Mouse (Mus musculus) spleen, adult 10 weeks (tissue): ENCODE results near the gene 1810009A15Rik. TPM values are rescaled to one million over a fixed set of nuclear protein-coding genes. Genes with fewer than 3 reads are reported as not detected.

Experiments
- polyA plus RNA-seq: library from polyadenylated mRNA; stranded (reverse); fragments of 350-450 nt; fragmentation: Illumina TruSeq; extraction: RNeasy Lipid Tissue Mini Kit (QIAGEN cat#74804); gene quantifications from one replicate; pipeline ENCODE4 v1.2.3, GENCODE M21; 2015; ENCODE audit warnings: low replicate concordance; ENCODE audit not compliant: insufficient read depth

The 1810009A15Rik gene
- polyA plus RNA-seq = 31.6 TPM

DNA sequence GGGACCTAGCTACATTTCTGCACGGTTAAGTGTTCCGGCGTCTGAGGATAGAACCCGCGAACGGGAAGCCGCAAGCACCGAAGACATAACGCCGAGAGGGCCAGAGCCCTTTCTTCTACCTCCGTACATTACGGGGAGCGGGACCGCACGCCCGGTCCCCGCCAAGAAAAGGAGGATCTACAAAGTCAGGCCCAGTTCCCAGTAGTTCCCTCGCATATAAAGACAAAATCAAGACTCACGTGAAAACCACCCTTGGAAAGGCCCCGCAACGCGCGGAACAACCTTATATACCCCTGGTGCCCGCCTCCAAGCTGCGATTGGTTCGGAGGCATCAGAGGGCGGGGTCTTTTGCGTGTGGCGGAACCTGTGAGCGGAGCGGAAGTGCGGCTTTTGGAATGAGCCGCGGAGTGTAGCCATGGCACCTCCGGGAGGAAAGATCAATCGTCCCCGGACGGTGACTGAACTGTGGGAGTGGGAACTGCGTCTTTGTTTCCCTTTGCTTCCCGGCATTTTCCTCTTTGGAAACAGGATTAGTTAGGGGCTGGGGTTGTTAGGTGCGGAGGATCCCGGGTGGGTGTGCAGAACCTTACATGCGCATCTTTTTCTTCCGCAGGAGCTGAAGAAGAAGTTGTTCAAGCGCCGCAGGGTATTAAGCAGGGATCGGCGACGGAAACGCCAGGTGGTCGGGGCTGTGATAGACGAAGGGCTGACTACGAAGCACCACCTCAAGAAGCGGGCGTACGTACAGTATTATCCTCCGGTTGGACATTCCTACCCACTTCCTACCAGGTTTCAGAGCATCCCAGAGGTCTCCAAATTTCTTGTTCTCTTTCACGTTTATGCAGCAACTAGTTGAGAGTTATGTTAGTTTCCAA is at the start of gene 1810009A15Rik, which contains the start of gene Gm49416:
TSS of gene 1810009A15Rik (plus strand) at position 343 of the 875 bp plus-strand sequence.
TSS of gene Gm49416 (plus strand) at position 416 of the 875 bp plus-strand sequence.

DNA sequence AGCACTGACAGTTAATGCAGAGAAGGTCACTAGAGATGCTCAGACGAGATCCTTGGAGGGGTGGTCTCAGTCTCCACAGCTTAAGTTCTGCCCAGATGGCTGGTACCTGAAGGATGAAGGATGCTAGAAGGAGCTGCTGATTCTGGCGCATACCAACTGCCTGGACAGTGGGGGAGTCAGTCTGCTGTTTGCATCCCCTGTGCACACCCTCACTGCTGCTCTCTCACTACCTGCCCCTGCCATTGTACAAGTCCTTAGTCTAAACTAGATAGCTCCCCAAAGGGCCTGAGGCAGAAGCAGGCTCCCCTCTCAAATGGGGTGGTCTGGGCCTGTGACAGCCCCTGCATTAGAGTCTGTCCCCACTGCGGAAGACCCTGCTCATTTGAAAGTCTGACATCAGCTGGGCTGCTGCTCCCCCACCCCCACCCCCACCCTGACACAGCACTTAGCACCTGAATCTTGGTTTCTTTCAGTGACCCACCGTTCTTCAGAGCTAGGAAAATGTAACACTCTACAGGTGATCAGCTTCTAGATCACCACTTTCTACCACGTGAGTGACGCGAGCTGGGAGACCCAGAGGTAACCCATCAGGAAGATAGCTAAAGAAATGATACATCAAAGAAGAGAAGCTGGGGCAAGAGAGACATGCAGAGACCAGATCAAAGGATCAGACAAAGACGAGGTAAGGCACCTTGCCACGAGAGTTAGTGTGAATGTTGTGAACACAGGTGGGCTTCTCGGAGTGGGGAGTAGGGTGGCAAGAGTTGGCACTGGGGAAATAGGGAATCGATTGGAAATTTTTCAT is 49.3 kb upstream of the 1810009A15Rik start, which contains the start of gene Gng3:
TSS of gene Gng3 (minus strand) at position 92 of the 805 bp plus-strand sequence.

DNA sequence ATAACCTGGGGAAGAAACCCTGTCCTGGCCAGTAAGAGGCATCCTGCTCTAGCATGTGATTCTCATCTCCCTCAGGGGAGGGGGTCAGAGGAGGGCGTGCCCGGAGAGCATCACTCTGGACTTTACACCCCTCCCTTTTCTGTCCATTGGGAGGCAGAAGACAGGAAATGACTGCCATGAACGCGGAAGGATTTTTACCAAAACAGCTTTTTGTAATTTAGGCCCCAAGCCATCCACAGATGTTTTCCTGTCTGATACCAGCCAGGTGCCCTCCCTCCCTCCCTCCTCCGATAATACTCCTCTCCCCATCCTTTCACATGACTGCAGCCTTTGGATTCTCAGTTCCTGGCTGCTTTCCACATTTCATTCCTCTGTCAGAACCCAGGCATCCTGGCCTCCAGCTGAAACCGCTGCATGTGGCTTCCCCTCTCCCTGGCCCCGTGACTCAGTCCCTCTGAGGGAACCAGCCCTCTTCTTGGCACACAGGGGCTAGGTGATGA is 38.2 kb upstream of the 1810009A15Rik start, which contains the start of gene Lrrn4cl:
TSS of gene Lrrn4cl (plus strand) at position 367 of the 500 bp plus-strand sequence.

DNA sequence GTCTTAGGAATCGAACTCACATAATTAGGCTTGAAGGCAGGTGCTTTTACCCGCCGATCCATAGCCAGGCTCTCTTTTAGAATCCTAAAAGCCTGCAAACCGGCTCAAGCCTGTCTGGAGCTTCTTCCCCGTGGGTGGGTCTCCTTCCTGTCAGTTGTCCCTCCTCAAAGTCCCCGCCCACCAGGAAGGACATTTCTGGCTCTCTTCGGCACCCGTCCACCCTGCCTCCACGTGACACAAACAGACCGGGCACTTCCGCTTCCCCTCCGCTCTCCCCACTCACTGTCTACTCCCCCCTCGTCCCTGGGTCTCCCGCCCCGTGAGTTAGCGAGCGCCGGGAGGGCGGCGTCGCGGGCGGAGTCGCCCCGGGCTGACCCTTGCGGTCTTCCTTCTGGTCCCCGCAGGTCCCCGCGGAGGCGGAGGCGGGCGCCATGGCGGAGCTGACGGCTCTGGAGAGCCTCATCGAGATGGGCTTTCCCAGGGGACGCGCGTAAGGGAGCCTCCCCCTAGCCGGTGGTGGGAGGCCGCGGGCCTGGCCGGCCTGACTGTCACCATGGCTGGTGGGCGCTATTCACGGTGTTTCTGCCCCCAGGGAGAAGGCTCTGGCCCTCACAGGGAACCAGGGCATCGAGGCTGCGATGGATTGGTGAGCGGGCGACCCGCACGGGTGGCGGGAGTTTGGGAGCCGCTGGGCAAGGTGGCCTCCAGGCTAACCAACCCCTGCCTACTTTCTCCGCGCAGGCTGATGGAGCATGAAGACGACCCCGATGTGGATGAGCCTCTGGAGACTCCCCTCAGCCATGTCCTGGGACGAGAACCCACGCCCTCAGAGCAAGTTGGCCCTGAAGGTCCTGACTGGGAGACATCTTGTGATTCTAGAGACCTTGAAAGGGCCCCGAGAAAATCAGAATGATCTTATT is 17.1 kb upstream of the 1810009A15Rik start, which contains the start of gene Ubxn1:
TSS of gene Ubxn1 (plus strand) at position 230 of the 920 bp plus-strand sequence.

DNA sequence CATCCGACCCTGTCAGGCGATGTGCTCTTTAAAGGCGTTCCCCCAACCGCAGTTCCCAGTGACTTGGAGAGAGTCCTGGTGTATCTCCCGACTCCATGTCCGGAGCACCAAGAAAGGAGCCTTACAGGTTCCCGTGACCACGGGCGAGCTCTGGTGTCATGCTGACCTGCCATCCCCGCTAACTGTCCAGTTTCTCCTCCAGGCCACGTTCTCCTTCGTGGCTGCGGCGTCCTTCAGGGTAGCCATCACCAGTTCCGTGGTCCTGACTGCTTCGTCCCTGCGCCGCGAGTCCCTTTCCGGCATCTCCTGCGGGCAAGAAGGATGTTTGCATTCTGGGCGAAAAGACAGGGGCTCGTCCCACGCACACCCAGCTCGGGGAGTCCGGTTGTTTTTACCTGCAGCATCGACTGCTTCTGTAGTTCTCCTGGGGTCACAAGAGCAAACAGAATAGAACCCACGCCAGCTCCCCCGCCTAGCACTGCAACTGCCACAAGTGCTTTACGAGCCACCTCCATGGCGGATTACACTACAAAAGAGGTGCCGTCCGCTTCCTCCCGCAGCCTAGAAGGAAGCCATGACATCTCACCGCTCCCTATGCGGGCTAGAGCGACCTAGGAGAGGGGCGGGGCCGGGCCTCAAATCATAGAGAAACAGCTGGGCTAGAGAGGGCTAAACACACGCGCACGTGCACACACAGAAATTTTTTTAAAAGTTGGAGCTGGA is 8.2 kb upstream of the 1810009A15Rik start, which contains the start of gene Uqcc3:
TSS of gene Uqcc3 (minus strand) at position 613 of the 723 bp plus-strand sequence.

DNA sequence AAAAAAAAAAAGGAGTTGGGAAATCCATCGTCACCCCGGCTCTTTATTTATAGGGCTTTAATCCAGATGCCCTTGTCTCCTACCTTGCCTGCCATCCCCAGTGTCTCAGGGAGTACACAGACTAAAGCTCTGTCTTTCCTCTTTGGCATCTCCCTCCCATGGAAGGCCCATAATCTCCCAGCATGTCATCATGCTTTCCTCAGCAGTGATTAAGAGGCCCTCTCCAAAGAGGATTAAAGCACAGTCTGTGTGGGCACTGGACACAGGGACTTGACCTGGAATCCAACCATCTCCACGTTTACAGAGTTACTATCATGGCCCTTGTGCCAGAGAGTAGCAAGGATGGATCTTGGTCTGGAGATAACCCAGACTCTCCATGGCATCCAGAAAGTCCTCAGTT is 5.0 kb upstream of the 1810009A15Rik start, which contains the start of the genes Lbhd1 and Gm49403:
TSS of gene Lbhd1 (plus strand) at position 117 of the 400 bp plus-strand sequence.
TSS of gene Gm49403 (plus strand) at position 315 of the 400 bp plus-strand sequence.

DNA sequence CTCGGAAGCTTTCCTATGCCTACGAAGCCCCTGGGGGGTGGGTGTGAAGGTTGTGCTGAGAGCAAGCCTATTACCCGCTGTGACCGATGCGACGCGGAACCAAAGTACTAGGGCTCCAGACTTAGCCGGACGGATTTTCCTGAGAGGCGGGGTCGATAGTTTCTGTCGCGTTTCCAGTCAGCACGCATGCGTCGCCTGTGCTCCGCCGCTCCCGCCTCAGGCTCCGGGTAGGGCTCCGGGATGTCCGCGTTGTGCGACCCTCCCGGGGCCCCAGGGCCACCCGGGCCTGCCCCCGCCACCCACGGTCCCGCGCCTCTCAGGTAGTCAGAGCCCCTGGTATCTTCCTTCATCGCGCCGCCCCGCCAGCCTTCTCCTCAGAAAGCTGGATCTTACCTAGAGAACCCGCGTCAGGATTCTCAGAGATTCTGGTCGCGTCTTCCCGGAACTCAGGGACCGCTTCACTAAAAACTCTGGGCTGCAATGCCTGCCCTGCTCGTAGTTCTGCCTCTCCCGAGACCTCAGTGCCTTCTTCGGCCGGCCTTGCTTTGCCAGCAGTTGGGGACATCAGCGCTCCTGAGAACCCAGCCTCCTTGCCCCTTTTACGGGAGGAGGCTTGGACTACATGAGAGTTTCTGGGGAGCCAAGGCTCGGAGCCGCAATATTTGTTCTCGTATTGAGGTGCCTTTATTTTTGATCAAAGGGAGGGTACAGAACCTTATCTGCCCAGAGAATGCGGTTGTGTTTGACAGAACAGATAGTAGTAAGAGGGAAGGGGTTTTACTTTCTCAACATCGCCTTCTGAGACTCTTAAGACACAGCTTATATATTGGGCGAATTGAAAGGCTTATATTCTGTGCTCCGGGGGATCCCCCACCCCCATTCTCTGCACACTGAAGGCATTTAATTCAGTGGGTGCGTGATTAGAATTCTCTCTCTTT is 4.4 kb downstream of the 1810009A15Rik start, which contains the start of gene Ints5:
TSS of gene Ints5 (plus strand) at position 177 of the 938 bp plus-strand sequence.

DNA sequence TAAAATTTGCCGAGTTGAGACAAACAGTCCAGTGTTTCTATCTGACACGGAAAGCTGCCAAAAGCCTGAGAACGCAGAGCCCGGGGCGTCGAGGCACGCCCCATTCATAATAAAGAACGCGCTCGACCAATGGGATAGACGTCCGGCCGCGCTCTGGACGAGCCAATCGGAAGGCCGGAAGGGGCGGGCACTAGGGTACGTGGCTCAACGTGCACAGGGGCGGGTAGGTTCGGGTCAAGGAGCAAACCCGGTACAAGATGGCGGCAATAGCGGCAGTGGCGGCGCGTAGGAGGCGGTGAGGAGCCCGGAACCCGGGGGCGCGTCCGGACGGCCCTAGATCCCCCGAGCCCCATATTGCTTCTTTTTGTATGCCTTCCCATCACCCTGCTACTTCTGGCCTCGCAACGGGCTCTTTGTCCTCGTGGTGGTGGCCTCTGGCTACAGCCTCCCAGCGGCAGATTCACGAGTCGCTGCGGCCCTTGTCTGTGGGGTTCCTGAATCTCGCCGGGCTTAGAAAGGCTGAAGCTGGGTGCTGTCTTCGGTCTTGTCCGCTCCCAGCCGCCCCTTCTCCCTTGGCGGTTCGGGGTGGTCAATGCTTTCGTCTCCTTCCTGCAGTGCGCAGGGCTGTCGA is 9.3 kb downstream of the 1810009A15Rik start, which contains the start of gene Ganab:
TSS of gene Ganab (plus strand) at position 207 of the 631 bp plus-strand sequence.

DNA sequence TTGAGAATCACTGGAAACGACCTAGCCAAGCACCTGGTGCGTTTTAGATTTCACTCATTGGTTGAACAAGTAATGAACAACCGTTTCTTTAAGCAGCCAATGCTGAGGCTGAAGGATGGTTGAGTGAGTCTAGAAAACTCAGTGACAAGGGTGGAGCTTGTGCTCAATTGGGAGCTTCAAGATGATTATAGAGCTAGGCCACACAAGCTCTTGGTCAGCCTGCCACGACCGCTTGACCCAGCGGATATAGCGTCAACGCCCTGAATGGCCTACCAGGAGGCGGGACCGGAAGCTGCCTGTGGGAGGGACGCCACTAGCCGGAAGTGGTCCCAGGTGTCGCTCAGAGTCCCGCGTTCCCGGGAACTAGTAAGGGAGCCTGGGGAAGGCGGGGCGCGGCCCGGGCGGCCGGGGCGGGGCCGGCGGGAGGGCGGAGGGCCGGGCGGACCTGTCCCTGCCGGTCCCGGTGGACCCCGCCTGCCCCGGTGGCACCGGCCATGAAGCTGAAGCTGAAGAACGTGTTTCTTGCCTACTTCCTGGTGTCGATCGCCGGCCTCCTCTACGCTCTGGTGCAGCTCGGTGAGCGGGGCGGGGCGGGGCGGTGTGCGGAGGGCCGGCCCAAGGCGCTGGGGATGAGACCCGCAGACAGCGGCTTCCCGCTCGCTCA is 31.6 kb downstream of the 1810009A15Rik start, which contains the start of gene B3gat3:
TSS of gene B3gat3 (plus strand) at position 302 of the 664 bp plus-strand sequence.

DNA sequence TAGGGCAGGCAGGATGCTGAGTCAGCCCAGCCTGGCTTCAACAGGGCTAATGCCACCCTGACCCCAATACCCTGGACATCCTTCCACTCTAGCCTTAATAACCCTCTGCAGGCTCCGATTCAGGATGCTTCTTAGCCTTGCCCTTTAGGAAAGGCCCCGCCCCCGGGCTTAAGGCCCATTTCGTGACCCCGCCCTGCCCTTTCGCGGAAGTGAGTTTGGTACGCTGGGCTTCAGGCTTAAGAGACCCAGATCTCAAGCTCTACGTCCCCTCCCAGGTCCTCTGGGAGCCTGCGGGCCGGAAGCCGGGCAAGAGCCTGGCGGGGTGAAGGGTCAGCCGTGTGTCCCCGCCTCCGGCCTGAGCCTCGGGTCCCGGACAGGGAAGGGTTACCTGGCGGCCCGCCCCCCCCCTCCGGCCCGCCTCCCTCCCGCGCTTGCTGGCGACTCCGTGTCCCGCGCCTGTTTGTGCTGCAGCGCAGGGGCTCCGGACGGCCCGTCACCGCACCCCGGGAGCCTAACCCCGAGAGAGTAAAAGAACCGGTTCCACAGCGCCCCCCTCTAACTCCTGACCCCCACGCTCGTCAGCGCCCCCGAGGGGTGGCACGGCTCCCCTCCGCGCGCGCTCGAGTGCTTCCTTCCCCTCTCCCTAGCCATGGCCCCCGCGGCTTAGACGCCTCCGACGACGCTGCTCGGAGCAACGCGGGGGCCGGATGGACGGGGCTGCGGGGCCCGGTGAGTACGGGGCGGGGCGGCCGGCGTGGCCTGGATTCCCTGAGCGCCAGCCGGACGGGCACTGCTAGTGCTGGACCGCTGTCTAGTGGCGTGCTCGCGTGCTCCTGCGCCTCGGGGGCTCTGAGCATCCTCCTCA is 40.8 kb downstream of the 1810009A15Rik start, which contains the start of the genes Rom1 and Eml3:
TSS of gene Rom1 (minus strand) at position 133 of the 865 bp plus-strand sequence.
TSS of gene Eml3 (plus strand) at position 329 of the 865 bp plus-strand sequence.

Other genes with a start within 250 kb of the 1810009A15Rik start
- gene Chrm1, start 225.1 kb upstream of the 1810009A15Rik start, polyA plus RNA-seq = not detected
- 149 TPM for gene Slc3a2, start 165.5 kb upstream of the 1810009A15Rik start, polyA plus RNA-seq
- gene Wdr74, start 153.0 kb upstream of the 1810009A15Rik start, polyA plus RNA-seq = 70.3 TPM
- gene 1700092M07Rik, start 148.1 kb upstream of the 1810009A15Rik start, polyA plus RNA-seq = not detected
- 145 TPM for gene Stx5a, start 147.4 kb upstream of the 1810009A15Rik start, polyA plus RNA-seq
- gene Nxf1, start 131.8 kb upstream of the 1810009A15Rik start, polyA plus RNA-seq = 395 TPM
- gene Tmem223, start 117.9 kb upstream of the 1810009A15Rik start, polyA plus RNA-seq = 36.9 TPM
- gene Tmem179b, start 114.4 kb upstream of the 1810009A15Rik start, polyA plus RNA-seq = 89.0 TPM
- gene Taf6l, start 102.4 kb upstream of the 1810009A15Rik start, polyA plus RNA-seq = 4.8 TPM
- gene Polr2g, start 90.3 kb upstream of the 1810009A15Rik start, polyA plus RNA-seq = 131 TPM
- 3.1 TPM for gene Zbtb3, start 86.3 kb upstream of the 1810009A15Rik start, polyA plus RNA-seq
- 67.2 TPM for gene Ttc9c, start 69.5 kb upstream of the 1810009A15Rik start, polyA plus RNA-seq
- gene Hnrnpul2, start 68.8 kb upstream of the 1810009A15Rik start, polyA plus RNA-seq = 172 TPM
- gene AC129217.1, start 59.1 kb upstream of the 1810009A15Rik start, polyA plus RNA-seq = not detected
- 33.6 TPM for gene Bscl2, start 51.4 kb upstream of the 1810009A15Rik start, polyA plus RNA-seq
- gene Gng3, start 49.7 kb upstream of the 1810009A15Rik start, polyA plus RNA-seq = 0.14 TPM
- gene Lrrn4cl, start 38.1 kb upstream of the 1810009A15Rik start, polyA plus RNA-seq = 0.33 TPM
- 103 TPM for gene Ubxn1, start 17.4 kb upstream of the 1810009A15Rik start, polyA plus RNA-seq
- gene Uqcc3, start 7.9 kb upstream of the 1810009A15Rik start, polyA plus RNA-seq = 14.9 TPM
- gene Lbhd1, start 5.1 kb upstream of the 1810009A15Rik start, polyA plus RNA-seq = 85.8 TPM
- gene Gm49403, start 4.9 kb upstream of the 1810009A15Rik start, polyA plus RNA-seq = not detected
- gene Gm49416, start 73 bp downstream of the 1810009A15Rik start, polyA plus RNA-seq = not detected
- 8.5 TPM for gene Ints5, start 4.2 kb downstream of the 1810009A15Rik start, polyA plus RNA-seq
- gene Ganab, start 9.2 kb downstream of the 1810009A15Rik start, polyA plus RNA-seq = 156 TPM
- 44.8 TPM for gene B3gat3, start 31.5 kb downstream of the 1810009A15Rik start, polyA plus RNA-seq
- 3.7 TPM for gene Rom1, start 40.5 kb downstream of the 1810009A15Rik start, polyA plus RNA-seq
- gene Eml3, start 40.7 kb downstream of the 1810009A15Rik start, polyA plus RNA-seq = 68.8 TPM
- gene Mta2, start 53.0 kb downstream of the 1810009A15Rik start, polyA plus RNA-seq = 192 TPM
- gene Tut1, start 65.0 kb downstream of the 1810009A15Rik start, polyA plus RNA-seq = 24.7 TPM
- gene Eef1g, start 78.2 kb downstream of the 1810009A15Rik start, polyA plus RNA-seq = 623 TPM
- gene Ahnak, start 100.4 kb downstream of the 1810009A15Rik start, polyA plus RNA-seq = 88.3 TPM
- gene Scgb1a1, start 199.1 kb downstream of the 1810009A15Rik start, polyA plus RNA-seq = not detected
- gene Asrgl1, start 246.8 kb downstream of the 1810009A15Rik start, polyA plus RNA-seq = 23.5 TPM